Mouse (Mus musculus): ENCODE results near the gene Chrna4. TPM values are rescaled to one million over a fixed set of nuclear protein-coding genes. Genes with fewer than 3 reads are reported as not detected.

Gene Chrna4
- polyA plus RNA-seq, 1 experiment from 2014 or later: 4.1 TPM

DNA sequence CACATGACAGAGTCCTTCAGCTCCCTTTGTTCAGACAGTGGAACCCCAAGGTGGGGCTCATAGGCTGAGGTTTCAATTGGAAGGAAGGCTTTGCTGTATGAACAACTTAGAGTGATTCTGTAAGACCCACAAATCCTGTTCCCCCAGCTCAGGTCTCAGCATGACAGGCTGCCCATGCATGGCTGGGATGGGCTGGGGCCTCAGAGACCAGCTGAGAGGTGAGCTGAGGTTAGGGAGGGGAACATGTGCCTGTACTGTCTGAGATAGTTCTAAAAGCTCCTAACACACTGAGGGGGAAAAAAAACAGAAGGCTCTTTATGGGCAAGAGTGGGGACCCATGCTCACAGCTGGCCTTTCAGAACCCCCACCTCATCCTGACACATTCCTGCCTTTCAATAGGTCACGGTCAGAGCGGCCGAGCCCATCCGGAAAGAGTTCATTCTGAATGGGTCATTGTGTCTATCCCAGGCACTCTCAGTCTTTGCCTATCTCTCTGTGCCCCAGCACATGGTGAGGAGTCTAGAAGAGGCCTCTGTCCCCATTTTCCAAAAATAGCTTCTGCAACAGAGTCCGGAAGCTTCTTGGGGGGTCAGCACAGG is 55.8 kb downstream of the Chrna4 start:
- no peaks in the 10 kb centered on the region for H3K9me3 ChIP-seq (replicated peaks)
- 82% methylated on average over 5 of the region's 5 CpGs for WGBS
- H3K27me3 ChIP-seq: no peaks in the 10 kb centered on the region
- no peak overlapping the region for H3K4me2 ChIP-seq
- H3K36me3 ChIP-seq: peaks cover 6% of the 10 kb centered on the region
- no peak for ATAC-seq (replicated peaks; ENCODE audit: low FRiP score)
- H3K4me1 ChIP-seq: no peaks in the 10 kb centered on the region
- no peak overlapping the region for H3K4me3 ChIP-seq (replicated peaks)
- no peak overlapping the region for H3K9ac ChIP-seq
- no peak overlapping the region for H3K27ac ChIP-seq

DNA sequence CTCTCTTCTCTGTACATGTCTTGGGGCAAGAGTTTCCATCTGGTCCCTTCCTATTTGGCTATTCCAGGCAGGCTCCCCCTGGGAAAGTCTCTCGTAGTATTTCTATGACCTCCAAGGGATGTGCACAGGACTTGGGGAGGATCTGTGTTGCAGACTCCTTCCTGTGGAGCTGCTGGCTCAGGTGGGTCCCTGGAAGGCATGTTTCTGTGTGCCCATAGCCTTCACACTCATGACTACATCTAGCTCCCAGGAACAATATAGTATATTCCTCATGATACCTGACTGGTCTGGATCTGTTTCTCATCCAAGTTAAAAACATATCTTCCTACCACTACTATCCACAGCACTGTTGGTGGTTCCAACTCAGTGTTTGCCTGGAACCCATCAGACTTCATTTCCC is 56.3 kb downstream of the Chrna4 start:
- Histone ChIP-seq H3K9ac (no peak overlapping the region), H3K27me3 (no peaks in the 10 kb centered on the region), H3K27ac (no peak overlapping the region), H3K4me2 (no peak overlapping the region), H3K36me3 (peaks cover 11% of the 10 kb centered on the region), H3K4me3 (replicated peaks) (no peak overlapping the region), H3K9me3 (replicated peaks) (no peaks in the 10 kb centered on the region), H3K4me1 (no peaks in the 10 kb centered on the region)
- no peak for ATAC-seq (replicated peaks; ENCODE audit: low FRiP score)
- WGBS: 76% methylated on average over 1 of the region's 1 CpGs

DNA sequence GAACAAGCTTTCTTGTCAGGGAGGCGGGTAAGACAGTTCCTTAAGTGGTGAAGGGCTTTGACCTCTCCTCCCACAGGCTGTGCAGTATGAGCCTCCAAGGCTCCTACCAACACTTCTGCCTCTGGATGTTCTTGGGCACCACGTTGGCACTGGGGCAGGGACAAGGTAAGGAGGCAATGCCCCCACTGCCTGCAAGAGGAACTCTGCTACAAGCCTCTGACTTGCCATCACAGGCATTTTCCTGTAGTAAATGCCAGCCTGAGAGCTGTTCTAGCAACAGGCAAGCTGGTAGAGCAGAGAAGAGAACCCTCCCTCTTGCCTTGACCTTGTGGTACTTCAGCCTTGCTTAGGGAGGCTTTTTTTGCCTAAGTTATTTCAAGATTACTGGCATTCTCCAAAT is 56.9 kb downstream of the Chrna4 start, which contains the start of gene Col20a1:
Gene Col20a1 (plus strand): TSS at position 87 of the 400 bp plus-strand sequence.
- no peak within 1 kb of the TSS for H3K4me3 ChIP-seq (replicated peaks)
- H3K27me3 ChIP-seq: no peaks in the 10 kb centered on the region
- ATAC-seq (replicated peaks; ENCODE audit: low FRiP score): no peak
- WGBS: 53% methylated on average over 2 of the region's 2 CpGs
- H3K4me2 ChIP-seq: no peak within 1 kb of the TSS
- H3K4me1 ChIP-seq: no peaks in the 10 kb centered on the region
- H3K9ac ChIP-seq: no peak within 1 kb of the TSS
- no peaks in the 10 kb centered on the region for H3K9me3 ChIP-seq (replicated peaks)
- H3K27ac ChIP-seq: no peak within 1 kb of the TSS
- peaks cover 16% of the 10 kb centered on the region for H3K36me3 ChIP-seq

DNA sequence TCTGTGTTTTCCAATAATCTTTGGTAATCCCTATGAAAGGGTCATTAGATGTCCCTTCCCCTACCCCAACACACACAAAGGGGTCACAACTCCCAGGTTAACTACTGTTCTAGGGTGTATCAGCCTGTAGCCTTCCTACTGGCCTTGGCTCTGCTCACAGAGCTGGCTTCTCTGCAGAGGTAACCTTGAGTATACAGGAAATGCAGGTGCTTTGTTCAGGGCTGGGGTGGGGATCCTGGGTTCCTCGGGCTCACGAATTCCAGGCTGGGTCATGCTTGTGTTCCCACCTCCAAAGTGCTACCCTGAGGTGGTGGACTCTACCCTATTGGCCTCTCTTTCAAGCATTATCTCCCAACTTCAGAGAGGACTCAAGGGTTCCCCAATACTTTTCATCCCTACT is 57.7 kb downstream of the Chrna4 start:
- Histone ChIP-seq H3K4me1 (no peaks in the 10 kb centered on the region), H3K9ac (no peak overlapping the region), H3K27me3 (no peaks in the 10 kb centered on the region), H3K4me2 (no peak overlapping the region), H3K27ac (no peak overlapping the region), H3K9me3 (replicated peaks) (no peaks in the 10 kb centered on the region), H3K36me3 (peaks cover 25% of the 10 kb centered on the region), H3K4me3 (replicated peaks) (no peak overlapping the region)
- 77% methylated on average over 2 of the region's 2 CpGs for WGBS
- ATAC-seq (replicated peaks; ENCODE audit: low FRiP score): no peak

DNA sequence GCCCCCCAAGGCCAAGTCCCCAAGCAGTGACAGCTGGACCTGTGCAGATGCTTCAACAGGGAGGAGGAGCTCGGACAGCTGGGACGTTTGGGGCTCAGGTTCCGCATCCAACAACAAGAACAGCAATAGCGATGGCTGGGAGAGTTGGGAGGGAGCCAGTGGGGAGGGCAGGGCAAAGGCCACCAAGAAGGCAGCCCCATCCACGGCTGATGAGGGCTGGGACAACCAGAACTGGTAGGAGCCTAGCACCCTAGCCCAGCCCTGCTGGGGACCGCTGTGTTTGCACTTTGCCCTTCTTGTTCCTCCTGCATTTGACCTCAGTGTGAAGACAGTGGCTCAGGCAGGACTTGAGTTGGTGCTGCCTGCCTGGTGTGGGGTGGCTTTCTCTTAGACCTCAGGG is 62.2 kb downstream of the Chrna4 start:
- H3K4me2 ChIP-seq: no peak overlapping the region

More for the DNA sequence above, 62.2 kb downstream of the Chrna4 start:
- WGBS: 67% methylated on average over 6 of the region's 6 CpGs
- H3K4me3 ChIP-seq (replicated peaks): no peak overlapping the region
- no peak overlapping the region for H3K27ac ChIP-seq
- peaks cover 70% of the 10 kb centered on the region for H3K36me3 ChIP-seq
- no peaks in the 10 kb centered on the region for H3K9me3 ChIP-seq (replicated peaks)
- H3K4me1 ChIP-seq: no peaks in the 10 kb centered on the region
- H3K27me3 ChIP-seq: no peaks in the 10 kb centered on the region
- H3K9ac ChIP-seq: no peak overlapping the region
- ATAC-seq (replicated peaks; ENCODE audit: low FRiP score): no peak

Other genes with a start within 250 kb of the Chrna4 start
- gene Ythdf1, start 122.6 kb downstream of the Chrna4 start, polyA plus RNA-seq (2015; fragmentation: Nextera tagmentation; extraction: Ambion mirVana): 58.2 and 61.6 TPM in 2 replicates
- gene Birc7, start 114.5 kb downstream of the Chrna4 start, polyA plus RNA-seq (2015; fragmentation: Nextera tagmentation; extraction: Ambion mirVana): not detected in 2 replicates
- gene Nkain4, start 88.8 kb downstream of the Chrna4 start, polyA plus RNA-seq (2015; fragmentation: Nextera tagmentation; extraction: Ambion mirVana): 33.4 and 34.5 TPM in 2 replicates
- gene Arfgap1, start 76.3 kb downstream of the Chrna4 start, polyA plus RNA-seq (2015; fragmentation: Nextera tagmentation; extraction: Ambion mirVana): 90.4 and 105 TPM in 2 replicates
- 0.69 and 0.75 TPM in 2 replicates for gene Col20a1, start 57.0 kb downstream of the Chrna4 start, polyA plus RNA-seq (2015; fragmentation: Nextera tagmentation; extraction: Ambion mirVana)
- gene Kcnq2, start 91.8 kb upstream of the Chrna4 start, polyA plus RNA-seq (2015; fragmentation: Nextera tagmentation; extraction: Ambion mirVana): 0.33 and 0.68 TPM in 2 replicates
- gene Eef1a2, start 113.5 kb upstream of the Chrna4 start, polyA plus RNA-seq (2015; fragmentation: Nextera tagmentation; extraction: Ambion mirVana): 0.08 and 0.17 TPM in 2 replicates
- 315 and 330 TPM in 2 replicates for gene Ppdpf, start 143.7 kb upstream of the Chrna4 start, polyA plus RNA-seq (2015; fragmentation: Nextera tagmentation; extraction: Ambion mirVana)
- gene Ptk6, start 159.2 kb upstream of the Chrna4 start, polyA plus RNA-seq (2015; fragmentation: Nextera tagmentation; extraction: Ambion mirVana): 0.04 TPM in 1 of 2 replicates, not detected in the other
- 0.24 and 0.45 TPM in 2 replicates for gene Srms, start 169.6 kb upstream of the Chrna4 start, polyA plus RNA-seq (2015; fragmentation: Nextera tagmentation; extraction: Ambion mirVana)
- 0.14 and 0.26 TPM in 2 replicates for gene Fndc11, start 176.5 kb upstream of the Chrna4 start, polyA plus RNA-seq (2015; fragmentation: Nextera tagmentation; extraction: Ambion mirVana)
- gene Helz2, start 198.5 kb upstream of the Chrna4 start, polyA plus RNA-seq (2015; fragmentation: Nextera tagmentation; extraction: Ambion mirVana): 1.3 and 1.6 TPM in 2 replicates
- 15.3 and 15.8 TPM in 2 replicates for gene Gmeb2, start 244.5 kb upstream of the Chrna4 start, polyA plus RNA-seq (2015; fragmentation: Nextera tagmentation; extraction: Ambion mirVana)